Mouse (Mus musculus): Measurements from ENCODE around the gene Osbp2.

DNA sequence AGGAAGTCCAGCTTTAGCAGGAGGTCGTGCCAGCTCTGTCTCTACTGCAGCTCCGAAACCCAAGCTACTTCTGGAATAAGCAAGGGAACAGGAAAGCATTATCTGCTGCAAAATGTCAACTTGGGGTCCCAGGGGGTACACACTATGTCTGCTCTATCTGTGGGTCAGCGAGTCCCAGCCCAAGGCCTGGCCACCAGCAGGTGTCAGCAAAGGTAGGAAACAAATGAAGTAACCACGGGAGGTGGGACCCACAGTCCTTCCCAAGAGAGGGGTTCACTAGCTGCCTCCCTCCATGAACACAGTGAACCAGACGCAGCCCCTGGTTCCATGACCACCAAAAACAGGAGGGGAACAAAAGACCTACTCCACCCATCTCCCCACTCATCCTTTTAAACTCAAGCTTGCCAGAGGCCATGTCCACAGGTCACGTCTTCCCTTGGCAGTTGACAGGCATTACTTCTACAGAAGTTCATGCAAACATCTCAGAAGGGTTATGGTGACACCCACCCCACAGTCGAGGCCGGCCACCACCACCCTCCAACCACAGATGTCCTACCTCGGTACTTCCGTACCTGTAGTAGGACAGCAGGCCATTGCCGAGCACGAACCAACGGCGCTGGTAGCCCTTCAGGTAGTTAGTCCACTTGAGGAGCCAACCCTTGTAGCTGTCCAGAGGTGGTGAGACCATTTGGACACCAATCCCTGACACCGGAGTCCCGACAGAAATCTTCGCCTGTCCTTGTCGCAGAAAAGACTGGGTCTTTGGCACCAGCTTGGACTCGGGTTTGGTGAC, 846 bp downstream of the Osbp2 start:
- no peak for TF ChIP-seq CTCF (conservative IDR thresholded peaks at IDR 0.05; ENCODE audit: insufficient read depth, insufficient read length, low read depth, low read length)
- no peak for TF ChIP-seq POLR2A (IDR thresholded peaks at IDR 0.05; ENCODE audit: low read depth, low read length)
